Mouse (Mus musculus): ENCODE data around the gene Uncx.

DNA sequence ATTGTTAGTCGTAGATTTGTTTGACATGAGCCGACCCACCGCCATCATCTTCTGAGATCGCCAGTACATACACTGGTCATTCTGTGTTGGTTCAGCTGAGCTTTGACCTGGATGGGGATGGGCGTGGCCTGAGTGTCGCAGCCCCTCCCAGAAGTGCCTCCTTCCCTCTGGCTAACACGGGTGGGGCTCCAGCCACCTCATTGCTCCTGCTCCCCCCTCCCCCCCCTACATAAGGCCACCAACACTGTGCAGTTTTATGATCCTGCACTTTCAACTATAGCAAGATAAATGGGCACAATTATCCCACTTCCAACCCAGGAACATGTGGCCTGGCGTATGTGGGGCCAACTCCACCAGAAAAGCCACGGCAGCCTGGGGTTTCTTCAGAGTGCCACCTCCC, 31.8 kb downstream of the Uncx start:
- 0 out of 2 replicates have a peak, but pooled peaks have one; percentile 3 for TF ChIP-seq CTCF (IDR thresholded peaks at IDR 0.05; ENCODE audit: extremely low read depth, insufficient read length, insufficient replicate concordance, low read depth, low read length)
- no peak for TF ChIP-seq POLR2A (IDR thresholded peaks at IDR 0.05; ENCODE audit: low read depth, low read length)

All from small intestine, adult 2 months (tissue).